Mouse (Mus musculus) CH12.LX (cell line): ENCODE measurements at regions not wholly inside any gene's neighbourhood (a gene's known extent, or its start where the extent isn't known, plus 50 kb on each side); places are given as distances from the start of the nearest gene placed in this dataset.

Source experiments
- DNase-seq: peaks from one replicate; pipeline ENCODE4 v3.0.0-alpha.2; 2013; ENCODE audit errors: extremely low read depth
- H3K27ac ChIP-seq: 2 replicates; pipeline ENCODE4 v1.5.1; 2012; ENCODE audit warnings: low read depth, mild to moderate bottlenecking, control low read depth, moderate library complexity; ENCODE audit not compliant: insufficient read depth
- H3K27me3 ChIP-seq: replicated peaks from 2 replicates; pipeline ENCODE3; 2012; ENCODE audit warnings: inconsistent platforms
- H3K36me3 ChIP-seq, 2 experiments: replicated peaks in 1 of 2; 2 replicates each; pipeline versions ENCODE3 to v1.6.1; 2012; ENCODE audit warnings: inconsistent platforms in 1 of 2, low read length in 1 of 2, mild to moderate bottlenecking in 1 of 2, mixed read lengths in 1 of 2, moderate library complexity in 1 of 2; ENCODE audit not compliant: control insufficient read depth in 1 of 2, insufficient read depth in 1 of 2
- H3K4me1 ChIP-seq, 2 experiments: 2 replicates each; pipeline ENCODE4 v1.6.1; 2012; ENCODE audit warnings: inconsistent platforms in 1 of 2, moderate library complexity in 1 of 2; ENCODE audit not compliant: insufficient read depth in 2 of 2, control insufficient read depth in 1 of 2
- H3K4me2 ChIP-seq: 2 replicates; pipeline ENCODE4 v1.6.1; 2012; ENCODE audit warnings: low read depth, mild to moderate bottlenecking, control low read depth; ENCODE audit not compliant: poor library complexity, insufficient read depth, severe bottlenecking
- H3K4me3 ChIP-seq, 3 experiments: fragments of 150-350 bp in 1 of 3; sonication (generic) in 1 of 3; replicated peaks in 1 of 3; 2 replicates each; pipeline versions ENCODE3 to v1.5.1; 2011 to 2012; ENCODE audit warnings: low read depth in 2 of 3, low read length in 2 of 3, mild to moderate bottlenecking in 2 of 3, moderate library complexity in 2 of 3, control low read depth in 1 of 3, improper control_type of control experiment in 1 of 3, inconsistent platforms in 1 of 3, mixed read lengths in 1 of 3; ENCODE audit not compliant: poor library complexity in 1 of 3
- H3K79me2 ChIP-seq: replicated peaks from 2 replicates; pipeline ENCODE4 v1.6.1; 2012; ENCODE audit warnings: mild to moderate bottlenecking, moderate library complexity; ENCODE audit not compliant: control insufficient read depth, poor library complexity, insufficient read depth, severe bottlenecking; ENCODE audit errors: extremely low read depth
- H3K9ac ChIP-seq: 2 replicates; pipeline ENCODE4 v1.6.1; 2012; ENCODE audit warnings: low read depth, mild to moderate bottlenecking, control low read depth, moderate library complexity; ENCODE audit not compliant: insufficient read depth
- H3K9me3 ChIP-seq: replicated peaks from 2 replicates; pipeline ENCODE3; 2012; ENCODE audit warnings: low read length, inconsistent platforms, mixed read lengths
- BHLHE40 ChIP-seq: IDR thresholded peaks from 2 replicates; pipeline ENCODE4 v1.6.1; 2011; ENCODE audit warnings: mild to moderate bottlenecking, low read depth, low read length, improper control_type of control experiment
- CHD2 ChIP-seq: IDR thresholded peaks from 2 replicates; pipeline ENCODE4 v1.6.1; 2011; ENCODE audit warnings: low read length, improper control_type of control experiment
- CTCF ChIP-seq, 2 experiments: IDR thresholded peaks in 1 of 2; conservative IDR thresholded peaks in 1 of 2; 2 replicates each; pipeline ENCODE4 v1.5.1; 2011 to 2012; ENCODE audit warnings: low read depth in 2 of 2, low read length in 2 of 2, improper control_type of control experiment in 1 of 2, inconsistent platforms in 1 of 2, mild to moderate bottlenecking in 1 of 2, moderate library complexity in 1 of 2
- E2F4 ChIP-seq: IDR thresholded peaks from 2 replicates; pipeline ENCODE4 v1.6.1; 2011; ENCODE audit warnings: low read depth, low read length, improper control_type of control experiment; ENCODE audit not compliant: insufficient replicate concordance
- EP300 ChIP-seq: IDR thresholded peaks from 2 replicates; pipeline ENCODE4 v1.6.1; 2011; ENCODE audit warnings: low read length, improper control_type of control experiment
- ETS1 ChIP-seq: conservative IDR thresholded peaks from 2 replicates; pipeline ENCODE4 v1.6.1; 2012; ENCODE audit warnings: low read depth, mild to moderate bottlenecking, inconsistent platforms, low read length, improper control_type of control experiment, moderate library complexity
- HCFC1 ChIP-seq: IDR thresholded peaks from 2 replicates; pipeline ENCODE4 v1.6.1; 2012; ENCODE audit warnings: low read depth, mild to moderate bottlenecking, inconsistent platforms, low read length, improper control_type of control experiment
- JUND ChIP-seq: conservative IDR thresholded peaks from 2 replicates; pipeline ENCODE4 v1.6.1; 2011; ENCODE audit warnings: low read depth, low read length, improper control_type of control experiment
- MYC ChIP-seq: IDR thresholded peaks from 2 replicates; pipeline ENCODE4 v1.6.1; 2011; ENCODE audit warnings: low read depth, mild to moderate bottlenecking, improper control_type of control experiment, low read length
- NRF1 ChIP-seq: IDR thresholded peaks from 2 replicates; pipeline ENCODE4 v1.6.1; 2014; ENCODE audit warnings: low read depth, mild to moderate bottlenecking, inconsistent platforms, low read length, improper control_type of control experiment, moderate library complexity
- RAD21 ChIP-seq: IDR thresholded peaks from 2 replicates; pipeline ENCODE4 v1.6.1; 2011; ENCODE audit warnings: low read depth, mild to moderate bottlenecking, low read length, improper control_type of control experiment, moderate library complexity
- RCOR1 ChIP-seq: conservative IDR thresholded peaks from 2 replicates; pipeline ENCODE4 v1.6.1; 2012; ENCODE audit warnings: low read depth, mild to moderate bottlenecking, inconsistent platforms, low read length, improper control_type of control experiment
- SIN3A ChIP-seq: IDR thresholded peaks from 2 replicates; pipeline ENCODE4 v1.6.1; 2012; ENCODE audit warnings: low read length, improper control_type of control experiment, inconsistent platforms
- TCF12 ChIP-seq: IDR thresholded peaks from 2 replicates; pipeline ENCODE4 v1.6.1; 2014; ENCODE audit warnings: low read depth, mild to moderate bottlenecking, inconsistent platforms, low read length, improper control_type of control experiment
- USF1 ChIP-seq: IDR thresholded peaks from 2 replicates; pipeline ENCODE4 v1.6.1; 2014; ENCODE audit warnings: low read depth, mild to moderate bottlenecking, inconsistent platforms, low read length, improper control_type of control experiment
- USF2 ChIP-seq: conservative IDR thresholded peaks from 2 replicates; pipeline ENCODE4 v1.6.1; 2011; ENCODE audit warnings: low read depth, low read length, improper control_type of control experiment
- ZC3H11A ChIP-seq: IDR thresholded peaks from 2 replicates; pipeline ENCODE4 v1.6.1; 2012; ENCODE audit warnings: low read depth, mild to moderate bottlenecking, inconsistent platforms, low read length, improper control_type of control experiment
- ZKSCAN1 ChIP-seq: IDR thresholded peaks from 2 replicates; pipeline ENCODE4 v1.6.1; 2012; ENCODE audit warnings: low read depth, inconsistent platforms, low read length, improper control_type of control experiment, borderline replicate concordance
- ZMIZ1 ChIP-seq: IDR thresholded peaks from 2 replicates; pipeline ENCODE4 v1.6.1; 2012; ENCODE audit warnings: low read depth, mild to moderate bottlenecking, inconsistent platforms, low read length, improper control_type of control experiment
- dilution Hi-C: fragments of 300-500 bp; cut with MboI; formaldehyde crosslinking; loops from 2 replicates; pipeline ENCODE4 v1.14.3; 2020; ENCODE audit warnings: low sequenced_read_pairs; ENCODE audit not compliant: extremely low pct_unique_long_range_greater_than_20kb, extremely low pct_ligation_motif_present
- in situ Hi-C: fragments of 300-500 bp; cut with MboI; formaldehyde crosslinking; loops from 3 replicates; pipeline ENCODE4 v1.14.3; 2019; ENCODE audit warnings: low sequenced_read_pairs, low pct_ligation_motif_present, low pct_unique_long_range_greater_than_20kb, mixed read lengths

DNA sequence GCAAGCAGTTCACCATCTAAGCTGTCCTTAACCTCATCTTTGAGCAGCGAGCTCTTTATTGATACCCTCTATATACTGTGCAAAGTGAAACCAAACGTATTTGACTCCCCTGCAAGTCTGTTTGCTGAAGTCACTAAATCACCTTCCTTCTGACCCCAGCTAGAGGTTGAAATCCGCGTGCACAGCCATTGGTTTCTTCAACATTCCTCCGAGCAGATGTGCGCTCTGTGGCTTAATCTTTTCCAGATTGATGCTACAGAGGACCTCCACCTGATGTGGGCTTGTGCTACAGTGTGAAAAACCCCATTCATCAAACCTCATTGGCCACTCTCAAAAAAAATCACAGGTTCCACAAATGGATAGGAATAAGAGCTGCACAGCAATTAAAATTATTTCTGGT is 474.0 kb downstream of the Kcnj2 start:
- no peaks in the 10 kb centered on the region for H3K27me3 ChIP-seq
- DNase-seq, result no peak
- H3K4me3 ChIP-seq, result no peak overlapping the region
- TF ChIP-seq RAD21 (no peak), USF2 (no peak), ZMIZ1 (no peak)
- H3K27ac ChIP-seq, result no peak overlapping the region
- in situ Hi-C loops (loop anchor here (5.0 kb wide), 1 partner anchor 1627 kb away; no protein-coding TSS in a partner anchor), dilution Hi-C loops (no loop called here)
- H3K9me3 ChIP-seq, result no peaks in the 10 kb centered on the region
- peaks cover 0 to 9% of the 10 kb centered on the region in 2 experiments; a peak in 2 of 4 replicates for H3K4me1 ChIP-seq
- H3K36me3 ChIP-seq, result no peaks in the 10 kb centered on the region
- H3K4me2 ChIP-seq, result no peak overlapping the region
- no peaks in the 10 kb centered on the region for H3K79me2 ChIP-seq
- H3K9ac ChIP-seq, result no peak overlapping the region

DNA sequence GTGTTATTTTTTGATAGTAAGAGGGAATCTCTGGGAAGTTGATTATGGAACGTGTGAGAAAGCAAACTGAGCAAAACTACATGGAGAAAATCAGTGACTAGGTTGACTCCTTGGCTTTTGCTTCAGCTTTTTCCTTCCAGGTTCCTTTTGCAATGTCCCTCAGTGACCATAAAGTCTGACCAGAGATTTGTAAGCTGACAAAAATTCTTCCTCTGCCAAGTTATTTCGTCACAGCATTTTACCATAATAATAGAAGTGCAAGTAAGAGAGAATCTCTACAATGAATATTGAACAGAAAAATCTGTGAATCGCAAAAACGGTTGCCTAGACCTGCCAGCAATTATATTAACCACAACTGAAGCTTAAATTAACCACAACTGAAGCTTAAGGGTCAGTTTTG is 479.3 kb downstream of the Kcnj2 start:
- H3K36me3 ChIP-seq, result no peaks in the 10 kb centered on the region
- no peaks in the 10 kb centered on the region for H3K79me2 ChIP-seq
- TF ChIP-seq ZC3H11A (no peak), JUND (no peak)
- TF ChIP-seq, all 38 proteins: peak for 0
- in situ Hi-C loops, result no loop called here
- no peaks in the 10 kb centered on the region for H3K27me3 ChIP-seq
- no peak overlapping the region for H3K9ac ChIP-seq
- DNase-seq, result no peak
- no peak overlapping the region for H3K4me3 ChIP-seq
- no peak overlapping the region for H3K4me2 ChIP-seq
- H3K27ac ChIP-seq, result no peak overlapping the region
- dilution Hi-C loops, result no loop called here
- H3K4me1 ChIP-seq, result no peaks in the 10 kb centered on the region
- no peaks in the 10 kb centered on the region for H3K9me3 ChIP-seq

DNA sequence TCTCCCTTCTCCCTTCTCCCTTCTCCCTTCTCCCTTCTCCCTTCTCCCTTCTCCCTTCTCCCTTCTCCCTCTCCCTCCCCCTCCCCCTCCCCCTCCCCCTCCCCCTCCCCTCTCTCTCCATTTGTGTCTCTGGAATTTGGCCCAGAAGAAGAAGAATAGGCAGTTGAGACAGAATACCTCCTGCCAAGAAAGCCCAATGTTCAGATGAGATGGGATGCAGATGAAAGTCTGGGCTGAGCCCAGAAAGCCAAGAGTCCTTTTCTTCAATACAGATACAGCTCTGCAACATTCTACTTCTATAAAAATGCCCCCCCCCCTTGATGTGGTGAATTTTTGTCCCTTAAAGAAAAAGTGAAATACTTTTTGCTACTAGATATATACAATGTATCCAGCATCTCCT is 489.2 kb downstream of the Kcnj2 start:
- no peaks in the 10 kb centered on the region for H3K4me1 ChIP-seq
- in situ Hi-C loops (no loop called here), dilution Hi-C loops (no loop called here)
- DNase-seq, result no peak
- H3K27ac ChIP-seq, result no peak overlapping the region
- no peaks in the 10 kb centered on the region for H3K9me3 ChIP-seq
- no peak overlapping the region for H3K4me2 ChIP-seq
- H3K27me3 ChIP-seq, result no peaks in the 10 kb centered on the region
- H3K36me3 ChIP-seq, result no peaks in the 10 kb centered on the region
- H3K79me2 ChIP-seq, result no peaks in the 10 kb centered on the region
- H3K4me3 ChIP-seq, result no peak overlapping the region
- no peak overlapping the region for H3K9ac ChIP-seq
- TF ChIP-seq TCF12, result no peak
- no peak for TF ChIP-seq MYC
- TF ChIP-seq ETS1, result no peak
- TF ChIP-seq USF1, result no peak
- TF ChIP-seq ZC3H11A, result no peak
- no peak for TF ChIP-seq USF2
- no peak for TF ChIP-seq CTCF (conservative IDR thresholded peaks at IDR 0.05 in 1 of 2, IDR thresholded peaks at IDR 0.05 in 1 of 2; ENCODE audit: low read depth in 2 of 2, low read length in 2 of 2)
- TF ChIP-seq BHLHE40, result no peak
- TF ChIP-seq RCOR1, result no peak
- TF ChIP-seq ZKSCAN1, result no peak
- no peak for TF ChIP-seq EP300
- no peak for TF ChIP-seq RAD21
- TF ChIP-seq CHD2, result no peak
- no peak for TF ChIP-seq E2F4
- TF ChIP-seq SIN3A, result no peak
- no peak for TF ChIP-seq HCFC1
- TF ChIP-seq NRF1, result no peak
